9 mouse cellular contexts compared by ENCODE assay signal in the genomic region with DNA sequence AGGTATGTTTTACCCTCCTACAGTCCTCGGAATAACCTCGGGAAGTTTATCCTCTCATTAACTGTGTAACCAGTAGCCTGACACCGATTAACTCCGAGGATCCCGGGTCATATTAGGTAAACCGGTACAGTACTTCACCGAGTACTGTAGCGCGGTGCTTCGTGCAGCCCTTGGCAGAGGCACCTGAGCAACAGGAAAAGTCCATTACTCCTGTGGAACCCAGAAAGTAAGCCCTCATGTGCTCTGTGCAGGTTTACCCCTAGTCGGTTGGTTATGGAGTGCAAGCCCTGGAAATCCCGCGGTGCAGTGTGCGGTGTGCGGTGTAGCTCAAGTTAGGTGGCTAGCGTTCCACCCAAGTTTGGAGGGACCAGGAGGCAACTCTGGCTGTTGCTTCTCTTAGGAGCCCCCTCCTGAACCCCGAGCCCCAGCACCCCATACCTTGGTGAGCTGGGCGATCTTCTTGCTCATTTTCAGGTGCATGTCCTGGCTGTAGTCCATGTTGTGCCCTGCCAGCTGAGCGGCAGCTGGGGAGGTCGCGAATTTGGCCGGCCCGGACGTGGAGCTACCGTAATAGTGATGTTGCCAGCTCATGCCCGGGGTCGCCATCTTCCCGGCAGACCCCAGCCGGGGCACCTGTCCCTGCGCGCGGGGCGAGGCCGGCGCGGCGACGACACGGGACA. TPM values are rescaled to one million over a fixed set of nuclear protein-coding genes. Genes with fewer than 3 reads are reported as not detected.
DNase-seq lines count a peak whose midpoint lies in the region; ATAC-seq and TF ChIP-seq lines count a peak whose summit lies in the region.
"Had no signal": no experiment of that assay in that cellular context is flagged by ENCODE, and none has a peak within 500 bp of the region (broad histone marks: within the 10 kb centered on the region; RNA-seq: fewer than 3 reads in every experiment).

No protein-coding gene starts in this region.

- TF ChIP-seq POLR2A in cerebellum, adult 2 months (IDR thresholded peaks at IDR 0.05; ENCODE audit: borderline replicate concordance, insufficient read depth, low read length), result no peak

- H3K9ac ChIP-seq in heart, postnatal 0 days (replicated peaks; ENCODE audit: low read depth, low read length), result peak overlapping the region; percentile 67
- peak overlapping the region; percentile 81 for H3K9ac ChIP-seq in midbrain, postnatal 0 days (replicated peaks; ENCODE audit: low read length, poor library complexity, severe bottlenecking)

- H3K27ac ChIP-seq in cerebellum, adult 2 months (ENCODE audit: insufficient read depth, low read length), result peak overlapping the region; percentile 26; the same call in 1 of the 2 replicates
- H3K27ac ChIP-seq in heart, postnatal 0 days (ENCODE audit: low read depth), result no peak overlapping the region
- H3K27ac ChIP-seq in midbrain, postnatal 0 days (ENCODE audit: low read depth, low read length), result peak overlapping the region; percentile 72

- WGBS in cerebellum, adult 2 months, result 1% methylated on average over 39 of the region's 39 CpGs
- 8% methylated on average over 38 of the region's 39 CpGs for WGBS in heart, postnatal 0 days
- 6% methylated on average over 35 of the region's 39 CpGs for WGBS in midbrain, postnatal 0 days

- no peaks in the 10 kb centered on the region for H3K27me3 ChIP-seq in cerebellum, adult 2 months (ENCODE audit: control insufficient read depth, insufficient read depth, low read length)
- no peaks in the 10 kb centered on the region for H3K27me3 ChIP-seq in heart, postnatal 0 days (ENCODE audit: control insufficient read depth, insufficient read depth, low read length)
- no peaks in the 10 kb centered on the region for H3K27me3 ChIP-seq in midbrain, postnatal 0 days (ENCODE audit: insufficient read depth, low read length)

- H3K4me3 ChIP-seq in cerebellum, adult 2 months (replicated peaks; ENCODE audit: insufficient read depth, low read depth, low read length), result peak overlapping the region; percentile 77
- H3K4me3 ChIP-seq in heart, postnatal 0 days (ENCODE audit: low read depth, low read length), result peak overlapping the region; percentile 70
- H3K4me3 ChIP-seq in midbrain, postnatal 0 days (ENCODE audit: low read depth, low read length), result peak overlapping the region; percentile 85

- H3K4me2 ChIP-seq in heart, postnatal 0 days (ENCODE audit: low read depth, low read length), result peak overlapping the region; percentile 85
- peak overlapping the region; percentile 85 for H3K4me2 ChIP-seq in midbrain, postnatal 0 days (ENCODE audit: low read depth, low read length, poor library complexity, severe bottlenecking)

- no peak for TF ChIP-seq EP300 in heart, postnatal 0 days (IDR thresholded peaks at IDR 0.05; ENCODE audit: low read depth)

- DNase-seq in cerebellum, adult 2 months, result peak in 1 of 2 experiments; percentile 59
- DNase-seq in cerebellum, adult 11 months, result no peak
- peak; percentile 7 for DNase-seq in thymus, postnatal 25 days
- no peak for DNase-seq in thymus, postnatal 10 days (ENCODE audit: low spot score in 2 of 2)
- no peak for DNase-seq in heart, postnatal 0 days (ENCODE audit: low spot score)
- peak; percentile 23 to 60 for DNase-seq in kidney, postnatal 25 days
- DNase-seq in midbrain, postnatal 0 days (ENCODE audit: low spot score), result no peak
- DNase-seq in adrenal gland, postnatal 10 days, result no peak

- TF ChIP-seq CTCF in cerebellum, adult 2 months (IDR thresholded peaks at IDR 0.05; ENCODE audit: borderline replicate concordance, insufficient read depth, low read depth, low read length), result no peak
- no peak for TF ChIP-seq CTCF in heart, postnatal 0 days (IDR thresholded peaks at IDR 0.05; ENCODE audit: low read depth)
- no peak for TF ChIP-seq CTCF in midbrain, postnatal 0 days (IDR thresholded peaks at IDR 0.05)

- H3K9me3 ChIP-seq in heart, postnatal 0 days (replicated peaks; ENCODE audit: control insufficient read depth, low read length), result no peaks in the 10 kb centered on the region
- H3K9me3 ChIP-seq in midbrain, postnatal 0 days (ENCODE audit: low read length), result no peaks in the 10 kb centered on the region

- peak; percentile 16; the same call in 1 of the 2 replicates for ATAC-seq in heart, postnatal 0 days (ENCODE audit: insufficient read depth, low read depth)
- ATAC-seq in midbrain, postnatal 0 days (ENCODE audit: low FRiP score), result peak; percentile 62

- no peaks in the 10 kb centered on the region for H3K36me3 ChIP-seq in heart, postnatal 0 days (replicated peaks; ENCODE audit: control insufficient read depth, insufficient read depth, low read length)
- H3K36me3 ChIP-seq in midbrain, postnatal 0 days (ENCODE audit: insufficient read depth, low read length), result no peaks in the 10 kb centered on the region

- H3K4me1 ChIP-seq in cerebellum, adult 2 months (ENCODE audit: control insufficient read depth, insufficient read depth, low read length), result peaks cover 5% of the 10 kb centered on the region; the same call in 1 of the 2 replicates
- H3K4me1 ChIP-seq in heart, postnatal 0 days (ENCODE audit: control insufficient read depth, insufficient read depth), result no peaks in the 10 kb centered on the region
- peaks cover 9% of the 10 kb centered on the region for H3K4me1 ChIP-seq in midbrain, postnatal 0 days (ENCODE audit: insufficient read depth, low read length)

RNA-seq across cellular contexts. Expression of a gene that starts 0.5 kb away (rescaled TPM):
- polyA plus RNA-seq in cerebellum, adult 2 months (2012; rRNA removed), result 30.3 and 31.5 TPM in 2 replicates
- total RNA-seq in heart, postnatal 0 days (2014; rRNA removed; ENCODE audit: low replicate concordance), result 2.3 and 3.4 TPM in 2 replicates
- 3.2 and 5.0 TPM in 2 replicates for polyA plus RNA-seq in heart, postnatal 0 days (2015; fragmentation: Nextera tagmentation; extraction: Ambion mirVana)
- 14.7 and 24.0 TPM in 2 replicates for total RNA-seq in midbrain, postnatal 0 days (2014; rRNA removed)
- polyA plus RNA-seq in midbrain, postnatal 0 days (2015; fragmentation: Nextera tagmentation; extraction: Ambion mirVana), result 14.6 and 14.8 TPM in 2 replicates
- 1 to 10 TPM; 2.2 to 2.9 TPM for total RNA-seq in adrenal gland, postnatal 10 days (2021)
- polyA plus RNA-seq: C2C12 had no signal

Comparison
In these comparisons a context has a peak if more than half of its experiments do, and no peak if none do; other contexts are left out.
1. DNase-seq: peak in thymus, postnatal 25 days (single experiment) and kidney, postnatal 25 days (2 of 2); none in cerebellum, adult 11 months (single experiment), thymus, postnatal 10 days (0 of 2), heart, postnatal 0 days (single experiment), midbrain, postnatal 0 days (single experiment) and adrenal gland, postnatal 10 days (single experiment).
2. Peak in every context shown above with its lines, with median percentiles within 50 percentile points of each other: H3K4me3 ChIP-seq.